Mouse (Mus musculus) liver, embryonic 14.5 days (tissue): ENCODE data around the gene Fpr2.

Experiments used
- CTCF ChIP-seq: IDR thresholded peaks from 2 replicates; pipeline ENCODE4 v1.5.1; 2016; ENCODE audit warnings: antibody characterized with exemption, low read depth, control low read depth
- EP300 ChIP-seq: IDR thresholded peaks from 2 replicates; pipeline ENCODE4 v1.6.1; 2016; ENCODE audit warnings: antibody characterized with exemption, low read depth

DNA sequence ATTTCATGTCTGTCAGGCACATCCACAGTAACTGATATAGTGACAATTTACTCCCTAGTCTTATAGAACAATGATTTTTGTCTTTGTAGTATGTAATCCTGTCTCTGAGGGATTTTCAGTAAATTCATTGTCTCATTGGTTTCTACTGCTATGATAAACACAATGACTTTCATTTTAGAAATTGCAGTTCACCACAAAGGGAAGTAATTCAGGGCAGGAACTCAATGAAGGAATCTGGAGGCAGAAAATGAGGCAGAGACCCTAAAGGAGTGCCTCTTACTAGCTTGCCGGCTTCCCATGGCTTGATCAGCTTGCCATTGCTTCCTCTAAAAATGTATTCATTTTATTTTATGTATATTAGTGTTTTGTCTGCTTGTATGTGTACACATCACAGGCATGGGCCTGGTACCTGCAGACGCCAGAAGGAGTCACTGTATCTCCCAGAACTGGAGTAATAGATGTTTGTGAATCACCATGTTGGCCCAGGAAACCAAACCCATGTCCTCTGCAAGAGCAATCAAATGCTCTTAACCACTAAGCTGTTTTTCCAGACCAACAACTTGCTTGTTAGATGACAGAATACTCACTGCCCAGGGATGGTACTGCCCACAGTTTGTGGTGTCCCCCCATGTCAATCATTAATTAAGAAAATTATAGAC, 16.6 kb upstream of the Fpr2 start:
- TF ChIP-seq CTCF = no peak
- no peak for TF ChIP-seq EP300
